Mouse (Mus musculus) spleen, postnatal 36 days (tissue): ENCODE measurements around the gene Gnb1.
A peak's percentile ranks its signal among the peaks of the same experiment; 100 is the strongest.

ENCODE experiments used
- DNase-seq, 2 experiments: peaks; one replicate each; pipeline ENCODE4 v3.0.0; 2022; ENCODE audit warnings: low spot score in 2 of 2, mixed read lengths in 1 of 2

Gnb1 gene

GRCm38 (mm10) chr4:155485521-155485920 lies 5.6 kb upstream of the Gnb1 start:
- DNase-seq = no peak

GRCm38 (mm10) chr4:155487746-155488145 lies 3.4 kb upstream of the Gnb1 start:
- peak; percentile 32 to 37 for DNase-seq

- peak; percentile 44 to 67 for DNase-seq
Measured at GRCm38 (mm10) chr4:155488232-155489025, 2.7 kb upstream of the Gnb1 start.

GRCm38 (mm10) chr4:155489101-155489970 lies 1.8 kb upstream of the Gnb1 start:
- DNase-seq = no peak

- DNase-seq = no peak
Measured at GRCm38 (mm10) chr4:155490456-155490855, 705 bp upstream of the Gnb1 start.

GRCm38 (mm10) chr4:155491529-155492130 lies 469 bp downstream of the Gnb1 start:
- DNase-seq = no peak

- peak; percentile 37 to 49 for DNase-seq
Measured at GRCm38 (mm10) chr4:155492131-155492633, 1.0 kb downstream of the Gnb1 start.

GRCm38 (mm10) chr4:155494891-155495290 lies 3.7 kb downstream of the Gnb1 start:
- DNase-seq = no peak

GRCm38 (mm10) chr4:155497963-155498362 lies 6.8 kb downstream of the Gnb1 start:
- no peak for DNase-seq

- DNase-seq = no peak
Measured at GRCm38 (mm10) chr4:155501126-155501525, 10.0 kb downstream of the Gnb1 start.

GRCm38 (mm10) chr4:155505067-155505466 lies 13.9 kb downstream of the Gnb1 start:
- no peak for DNase-seq

- no peak for DNase-seq
Measured at GRCm38 (mm10) chr4:155505671-155506295, 14.6 kb downstream of the Gnb1 start.

GRCm38 (mm10) chr4:155508614-155509013 lies 17.5 kb downstream of the Gnb1 start:
- DNase-seq = no peak

GRCm38 (mm10) chr4:155510981-155511380 lies 19.8 kb downstream of the Gnb1 start:
- no peak for DNase-seq

GRCm38 (mm10) chr4:155514810-155515209 lies 23.6 kb downstream of the Gnb1 start:
- DNase-seq = no peak

GRCm38 (mm10) chr4:155517948-155518517 lies 26.9 kb downstream of the Gnb1 start:
- no peak for DNase-seq

GRCm38 (mm10) chr4:155522327-155522726 lies 31.2 kb downstream of the Gnb1 start:
- no peak for DNase-seq

- no peak for DNase-seq
Measured at GRCm38 (mm10) chr4:155525751-155526150, 34.6 kb downstream of the Gnb1 start.

- DNase-seq = no peak
Measured at GRCm38 (mm10) chr4:155529294-155529693, 38.1 kb downstream of the Gnb1 start.

- no peak for DNase-seq
Measured at GRCm38 (mm10) chr4:155549993-155550392, 58.8 kb downstream of the Gnb1 start.

GRCm38 (mm10) chr4:155550446-155550845 lies 59.3 kb downstream of the Gnb1 start:
- peak; percentile 45 to 50 for DNase-seq
